Mouse (Mus musculus): ENCODE data around the gene Fastkd1. TPM values are rescaled to one million over a fixed set of nuclear protein-coding genes. Genes with fewer than 3 reads are reported as not detected.
"Not testable (repeated sequence)": the region's sequence is repeated elsewhere in the genome, so short reads cannot be mapped to it uniquely, and the experiment has no call there.

The Fastkd1 gene
- polyA plus RNA-seq, 1 experiment from 2014 or later = 17.1 TPM

- peak within 1 kb of the TSS; percentile 46 for H3K4me3 ChIP-seq
- no peaks in the 10 kb centered on the region for H3K27me3 ChIP-seq (replicated peaks)
- H3K27ac ChIP-seq (replicated peaks) = peak within 1 kb of the TSS; percentile 88
- no peak for ATAC-seq (ENCODE audit: extremely low read depth, insufficient number of reproducible peaks, low FRiP score, low TSS enrichment)
- peaks cover 10% of the 10 kb centered on the region; the same call in 1 of the 2 replicates for H3K36me3 ChIP-seq
- no peaks in the 10 kb centered on the region for H3K9me3 ChIP-seq
- peak within 1 kb of the TSS; percentile 68 for H3K4me2 ChIP-seq
- WGBS = 45% methylated on average over 9 of the region's 9 CpGs
- H3K4me1 ChIP-seq = peaks cover 20% of the 10 kb centered on the region
- peak within 1 kb of the TSS; percentile 71 for H3K9ac ChIP-seq
These were observed 43.5 kb downstream of the Fastkd1 start, which contains the start of gene Klhl41 for GRCm38 (mm10) chr2:69669853-69670252. Gene Klhl41, plus strand, starts transcription at chr2:69670120.

- Histone ChIP-seq H3K9ac (no peak overlapping the region), H3K36me3 (peaks cover 19% of the 10 kb centered on the region; the same call in 1 of the 2 replicates), H3K4me3 (peak overlapping the region; percentile 10; the same call in 1 of the 2 replicates), H3K9me3 (no peaks in the 10 kb centered on the region), H3K4me1 (peaks cover 15% of the 10 kb centered on the region), H3K4me2 (peak overlapping the region; percentile 50), H3K27ac (replicated peaks) (peak overlapping the region; percentile 78), H3K27me3 (replicated peaks) (no peaks in the 10 kb centered on the region)
- ATAC-seq (ENCODE audit: extremely low read depth, insufficient number of reproducible peaks, low FRiP score, low TSS enrichment) = no peak
- WGBS = 43% methylated on average over 6 of the region's 6 CpGs
These were observed 44.9 kb downstream of the Fastkd1 start for GRCm38 (mm10) chr2:69668414-69668813.

GRCm38 (mm10) chr2:69667656-69668055, 45.7 kb downstream of the Fastkd1 start:
- H3K36me3 ChIP-seq = peaks cover 27% of the 10 kb centered on the region; the same call in 1 of the 2 replicates
- H3K4me1 ChIP-seq = peaks cover 10% of the 10 kb centered on the region
- no peak overlapping the region for H3K9ac ChIP-seq
- H3K9me3 ChIP-seq = no peaks in the 10 kb centered on the region
- H3K4me3 ChIP-seq = no peak overlapping the region
- no peak overlapping the region for H3K4me2 ChIP-seq
- no peak overlapping the region for H3K27ac ChIP-seq (replicated peaks)
- H3K27me3 ChIP-seq (replicated peaks) = no peaks in the 10 kb centered on the region
- no peak for ATAC-seq (ENCODE audit: extremely low read depth, insufficient number of reproducible peaks, low FRiP score, low TSS enrichment)
- 91% methylated on average over 4 of the region's 4 CpGs for WGBS

- Histone ChIP-seq H3K9me3 (no peaks in the 10 kb centered on the region), H3K36me3 (peaks cover 54% of the 10 kb centered on the region), H3K27ac (replicated peaks) (no peak overlapping the region), H3K4me1 (peaks cover 9% of the 10 kb centered on the region), H3K9ac (no peak overlapping the region), H3K4me3 (no peak overlapping the region), H3K4me2 (no peak overlapping the region), H3K27me3 (replicated peaks) (no peaks in the 10 kb centered on the region)
- no peak for ATAC-seq (ENCODE audit: extremely low read depth, insufficient number of reproducible peaks, low FRiP score, low TSS enrichment)
- WGBS = 71% methylated on average over 13 of the region's 13 CpGs
These were observed 49.4 kb downstream of the Fastkd1 start for GRCm38 (mm10) chr2:69663827-69664476.

GRCm38 (mm10) chr2:69659326-69659725, 54.0 kb downstream of the Fastkd1 start:
- Histone ChIP-seq H3K4me2 (no peak overlapping the region), H3K36me3 (peaks cover 71% of the 10 kb centered on the region), H3K27ac (replicated peaks) (no peak overlapping the region), H3K4me3 (no peak overlapping the region), H3K27me3 (replicated peaks) (no peaks in the 10 kb centered on the region), H3K4me1 (no peaks in the 10 kb centered on the region), H3K9ac (no peak overlapping the region), H3K9me3 (no peaks in the 10 kb centered on the region)
- 96% methylated on average over 4 of the region's 4 CpGs for WGBS
- ATAC-seq (ENCODE audit: extremely low read depth, insufficient number of reproducible peaks, low FRiP score, low TSS enrichment) = no peak

- Histone ChIP-seq H3K4me2 (no peak overlapping the region), H3K36me3 (peaks cover 15% of the 10 kb centered on the region), H3K27me3 (replicated peaks) (no peaks in the 10 kb centered on the region), H3K27ac (replicated peaks) (no peak overlapping the region), H3K4me3 (no peak overlapping the region), H3K9me3 (no peaks in the 10 kb centered on the region), H3K4me1 (peaks cover 10% of the 10 kb centered on the region), H3K9ac (no peak overlapping the region)
- 85% methylated on average over 5 of the region's 5 CpGs for WGBS
- no peak for ATAC-seq (ENCODE audit: extremely low read depth, insufficient number of reproducible peaks, low FRiP score, low TSS enrichment)
These were observed 63.6 kb downstream of the Fastkd1 start for GRCm38 (mm10) chr2:69649716-69650115.

- H3K27me3 ChIP-seq (replicated peaks) = no peaks in the 10 kb centered on the region
- H3K27ac ChIP-seq (replicated peaks) = peak within 1 kb of the TSS; percentile 12; the same call in 1 of the 2 replicates
- peak; percentile 70; the same call in 1 of the 2 replicates for ATAC-seq (ENCODE audit: extremely low read depth, insufficient number of reproducible peaks, low FRiP score, low TSS enrichment)
- H3K4me1 ChIP-seq = peaks cover 10% of the 10 kb centered on the region
- no peaks in the 10 kb centered on the region for H3K9me3 ChIP-seq
- H3K4me3 ChIP-seq = peak within 1 kb of the TSS; percentile 90
- H3K9ac ChIP-seq = peak within 1 kb of the TSS; percentile 90
- H3K4me2 ChIP-seq = peak within 1 kb of the TSS; percentile 86
- WGBS = 4% methylated on average over 43 of the region's 43 CpGs
- no peaks in the 10 kb centered on the region for H3K36me3 ChIP-seq
These were observed 66.4 kb downstream of the Fastkd1 start, which contains the start of gene Bbs5 for GRCm38 (mm10) chr2:69646726-69647490. Gene Bbs5, plus strand, starts transcription at chr2:69647171.

GRCm38 (mm10) chr2:69644968-69645617, 68.2 kb downstream of the Fastkd1 start:
- H3K36me3 ChIP-seq = no peaks in the 10 kb centered on the region
- WGBS = 88% methylated on average over 11 of the region's 11 CpGs
- H3K4me1 ChIP-seq = peaks cover 10% of the 10 kb centered on the region
- H3K27ac ChIP-seq (replicated peaks) = no peak overlapping the region
- ATAC-seq (ENCODE audit: extremely low read depth, insufficient number of reproducible peaks, low FRiP score, low TSS enrichment) = no peak
- no peaks in the 10 kb centered on the region for H3K27me3 ChIP-seq (replicated peaks)
- H3K4me2 ChIP-seq = no peak overlapping the region
- no peak overlapping the region for H3K9ac ChIP-seq
- H3K9me3 ChIP-seq = no peaks in the 10 kb centered on the region
- H3K4me3 ChIP-seq = no peak overlapping the region

- ATAC-seq (ENCODE audit: extremely low read depth, insufficient number of reproducible peaks, low FRiP score, low TSS enrichment) = no peak
These were observed 73.2 kb downstream of the Fastkd1 start for GRCm38 (mm10) chr2:69640100-69640499.

GRCm38 (mm10) chr2:69637989-69638388, 75.3 kb downstream of the Fastkd1 start:
- 70% methylated on average over 7 of the region's 7 CpGs for WGBS
- not testable (repeated sequence) for H3K9me3 ChIP-seq; H3K4me3 ChIP-seq; H3K4me1 ChIP-seq; H3K4me2 ChIP-seq; H3K27me3 ChIP-seq (replicated peaks); ATAC-seq (ENCODE audit: extremely low read depth, insufficient number of reproducible peaks, low FRiP score, low TSS enrichment); H3K9ac ChIP-seq; H3K27ac ChIP-seq (replicated peaks); H3K36me3 ChIP-seq

More at GRCm38 (mm10) chr2:69640100-69640499, 73.2 kb downstream of the Fastkd1 start:
- Histone ChIP-seq H3K27ac (replicated peaks) (no peak overlapping the region), H3K4me2 (no peak overlapping the region), H3K36me3 (no peaks in the 10 kb centered on the region), H3K9ac (no peak overlapping the region), H3K27me3 (replicated peaks) (no peaks in the 10 kb centered on the region), H3K4me3 (no peak overlapping the region), H3K9me3 (no peaks in the 10 kb centered on the region), H3K4me1 (0 out of 2 replicates have a peak, but pooled peaks cover 2% of the 10 kb centered on the region)
- 63% methylated on average over 10 of the region's 10 CpGs for WGBS
